Mouse (Mus musculus) adrenal gland, adult (tissue): ENCODE data around the gene Glp2r.
A peak's percentile ranks its signal among the peaks of the same experiment; 100 is the strongest.

Experiments used
- DNase-seq, 2 experiments: peaks; one replicate each; pipeline ENCODE4 v3.0.0; 2022 to 2023; ENCODE audit warnings: low spot score in 1 of 2; ENCODE audit not compliant: inconsistent age in 2 of 2

Gene Glp2r

DNA sequence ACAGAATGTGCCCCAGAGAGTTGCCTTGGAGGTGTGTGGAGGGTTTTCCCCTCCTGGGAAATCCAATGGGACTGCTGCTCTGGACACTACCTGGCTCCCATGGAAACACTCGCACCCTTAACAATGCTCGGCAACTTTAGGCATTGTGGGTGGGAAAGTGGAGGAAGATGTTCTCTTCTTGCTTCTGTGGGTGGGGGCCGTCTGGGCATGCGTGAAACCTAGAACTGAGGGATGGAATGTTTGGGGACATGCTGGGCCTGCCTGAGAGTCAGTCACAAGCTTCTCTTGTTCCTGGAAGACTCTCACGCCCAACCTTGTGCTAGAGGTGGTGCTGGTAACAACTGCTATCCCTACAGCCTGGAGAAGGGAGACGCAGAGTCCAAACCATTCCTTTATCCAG lies 106.0 kb downstream of the Glp2r start:
- no peak for DNase-seq

DNA sequence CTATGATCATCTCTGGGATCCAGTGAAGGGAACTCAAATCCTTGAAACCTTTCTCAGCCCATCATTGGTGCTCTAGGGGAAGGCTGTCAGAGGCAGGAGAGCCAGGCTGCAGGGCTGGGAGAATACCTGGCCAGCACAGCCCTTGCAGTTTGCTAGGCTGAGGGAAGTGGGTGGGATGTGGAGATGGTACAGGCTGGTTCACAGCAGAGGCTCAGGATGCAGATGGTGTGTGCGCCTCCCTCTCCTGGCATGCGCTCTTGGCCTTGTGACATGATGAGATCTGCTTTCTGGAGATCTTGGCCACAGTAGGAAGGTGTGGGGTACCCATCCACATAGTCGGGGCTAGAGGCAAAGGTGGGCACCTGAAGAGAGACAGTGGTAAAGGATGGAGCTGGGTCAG lies 106.7 kb downstream of the Glp2r start:
- no peak for DNase-seq

DNA sequence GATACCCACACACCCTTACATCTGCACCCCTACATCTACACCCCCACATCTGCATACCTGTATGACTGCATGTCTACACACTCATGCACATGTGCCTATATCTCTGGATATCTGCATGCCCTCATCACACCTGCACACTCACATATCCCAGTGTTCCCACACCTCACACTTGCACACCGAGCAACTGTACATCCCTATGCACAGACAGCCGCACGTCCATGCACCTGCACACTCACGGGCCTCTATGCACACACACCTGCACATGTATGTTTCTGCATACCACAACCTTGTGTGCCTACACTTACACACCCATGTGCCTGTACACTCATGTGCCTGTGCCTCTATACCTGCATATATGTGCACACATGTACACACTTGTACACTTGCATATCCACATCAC lies 107.5 kb downstream of the Glp2r start:
- DNase-seq, result no peak

DNA sequence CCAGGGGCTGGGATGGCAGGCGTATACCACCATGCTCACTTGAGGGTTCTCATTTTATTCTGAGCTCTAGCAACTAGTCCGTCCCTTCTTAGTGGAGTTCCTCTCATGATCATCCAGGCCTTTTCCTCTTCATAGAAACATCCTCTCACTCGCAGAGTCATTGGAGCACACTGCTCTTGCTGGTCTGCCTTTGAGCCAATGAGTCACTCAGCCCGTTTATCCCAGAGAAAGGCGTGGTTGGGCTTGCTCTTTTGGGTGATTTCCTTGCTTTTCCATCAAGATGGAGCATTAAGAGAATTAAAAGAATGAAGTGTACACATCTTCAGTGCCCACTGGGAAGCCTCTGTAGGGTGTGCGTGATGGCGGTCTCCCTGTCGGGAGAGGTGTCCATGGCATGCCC lies 109.5 kb downstream of the Glp2r start:
- DNase-seq, result no peak

DNA sequence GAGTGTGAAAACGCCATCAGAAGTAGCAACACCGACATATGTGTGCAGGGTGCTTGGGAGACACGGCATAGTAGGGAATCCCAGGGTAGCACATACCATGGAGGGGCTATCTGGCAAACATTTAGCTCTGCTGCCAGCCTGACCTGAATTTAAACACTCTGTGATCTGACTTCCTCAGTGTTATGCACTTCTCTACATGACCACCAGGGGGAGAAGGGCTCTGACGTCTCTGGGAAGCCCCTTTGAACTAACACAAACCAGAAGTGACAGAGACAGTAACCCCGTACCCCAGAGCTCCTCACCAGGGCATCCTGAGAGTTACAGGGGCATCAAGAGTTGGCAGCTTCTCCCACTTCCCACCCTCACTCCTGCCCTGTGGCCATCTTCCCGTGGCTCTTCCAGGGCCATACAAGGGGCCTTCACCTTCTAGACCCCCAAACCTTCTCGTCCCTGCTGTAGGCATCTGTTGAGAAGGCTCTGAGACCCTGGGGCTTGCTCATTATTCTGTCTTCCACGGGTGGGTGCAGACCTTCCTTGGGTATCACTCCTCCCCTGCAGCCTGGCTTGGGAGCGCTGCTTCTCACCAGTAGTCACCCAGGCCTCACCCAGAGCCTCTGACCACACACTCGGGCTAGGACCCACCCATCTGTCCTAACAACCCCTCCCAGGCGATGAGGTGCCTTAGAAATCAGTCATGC lies 113.1 kb downstream of the Glp2r start:
- peak in 1 of 2 experiments; percentile 78 for DNase-seq

DNA sequence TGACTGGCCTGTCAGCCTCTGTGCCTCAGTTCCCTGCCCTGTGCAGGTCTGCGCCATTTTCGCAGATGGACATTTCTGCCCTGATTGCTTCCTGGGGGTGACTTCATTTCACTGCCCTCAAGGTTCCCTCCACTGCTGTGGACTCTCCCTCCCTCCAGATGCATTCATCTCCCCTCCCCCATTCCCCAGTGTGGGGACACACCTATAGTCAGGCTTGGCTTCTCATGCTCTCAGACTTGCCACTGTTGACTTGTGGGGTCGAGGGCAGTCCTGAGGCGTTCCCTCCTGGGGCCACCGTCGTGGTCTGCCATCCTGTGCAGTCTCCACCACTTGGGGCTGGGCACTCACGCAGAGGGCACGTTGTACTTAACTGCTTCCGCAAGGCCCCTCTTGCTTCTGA lies 114.1 kb downstream of the Glp2r start:
- DNase-seq, result no peak

DNA sequence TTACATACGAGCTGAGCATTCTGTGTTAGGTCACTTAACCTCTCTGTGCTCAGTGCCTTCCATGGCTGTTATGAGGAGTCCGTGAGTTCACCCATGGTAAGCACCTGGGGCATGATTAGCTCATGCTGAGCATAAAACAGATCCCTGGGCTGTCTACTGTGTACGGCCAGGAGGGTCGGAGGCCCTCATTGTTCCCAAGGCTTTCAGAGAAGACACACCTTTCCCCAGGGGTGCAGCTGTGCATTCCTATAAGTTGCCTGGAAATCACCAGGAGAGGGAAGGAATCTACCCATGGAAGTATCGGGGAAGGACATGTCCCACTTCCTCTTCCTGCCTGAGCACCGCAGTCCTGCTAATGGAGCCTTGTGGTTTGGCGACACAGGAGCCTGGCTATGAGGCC lies 114.6 kb downstream of the Glp2r start:
- DNase-seq, result no peak

DNA sequence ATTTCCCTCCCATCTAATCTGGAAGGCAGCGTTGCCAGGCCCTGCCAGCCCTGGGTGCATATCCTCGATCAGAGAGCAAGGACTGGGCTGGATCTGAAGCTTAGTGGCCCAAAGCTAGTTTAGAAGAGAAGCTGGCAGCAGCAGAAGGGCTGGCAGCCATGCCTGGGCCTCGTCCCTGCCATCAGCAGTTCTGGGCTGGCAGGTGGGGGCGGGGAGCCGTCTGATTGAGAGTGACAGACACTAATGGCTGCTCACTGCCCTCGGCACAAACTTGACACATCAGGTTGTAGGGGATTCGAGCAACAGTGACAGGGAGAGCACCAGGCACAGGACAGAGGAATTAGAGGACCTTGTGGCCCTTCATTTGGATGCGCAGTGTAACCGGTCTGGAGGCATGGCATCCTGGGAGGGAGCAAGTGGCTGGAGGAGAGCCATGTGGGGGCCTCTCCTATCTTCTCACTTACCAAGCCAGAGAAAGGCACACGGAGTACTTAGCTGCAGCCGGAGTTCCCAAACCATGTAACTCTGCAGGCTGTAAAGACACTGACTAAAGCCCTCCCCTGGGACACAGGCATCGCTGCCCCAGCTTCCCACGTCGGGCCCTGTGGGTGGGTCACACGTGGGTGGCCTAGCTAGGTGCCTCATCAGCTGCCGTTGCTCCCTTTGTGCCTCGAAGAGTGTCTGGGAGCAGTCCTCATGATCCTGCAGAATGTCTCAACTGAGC lies 115.6 kb downstream of the Glp2r start:
- DNase-seq, result no peak

DNA sequence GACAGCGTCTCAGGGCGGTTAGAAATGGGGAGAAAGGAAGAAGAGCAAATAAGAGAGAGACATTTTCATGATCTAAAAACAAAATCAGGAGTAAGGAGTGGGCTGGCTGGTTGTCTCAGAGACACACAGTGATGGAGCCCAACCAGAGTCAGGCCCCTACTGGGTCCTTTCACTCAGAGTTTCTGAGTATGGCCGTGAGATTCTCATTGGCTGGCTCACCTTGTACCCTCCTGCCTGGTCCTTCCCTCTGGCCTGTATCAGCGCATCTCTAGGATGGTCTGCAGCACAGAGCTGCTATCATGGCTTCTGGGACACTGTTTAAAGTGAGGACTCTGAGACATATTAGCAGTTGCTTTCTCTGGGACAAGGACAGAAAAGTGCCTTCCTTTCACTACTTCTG lies 116.4 kb downstream of the Glp2r start:
- DNase-seq, result no peak

DNA sequence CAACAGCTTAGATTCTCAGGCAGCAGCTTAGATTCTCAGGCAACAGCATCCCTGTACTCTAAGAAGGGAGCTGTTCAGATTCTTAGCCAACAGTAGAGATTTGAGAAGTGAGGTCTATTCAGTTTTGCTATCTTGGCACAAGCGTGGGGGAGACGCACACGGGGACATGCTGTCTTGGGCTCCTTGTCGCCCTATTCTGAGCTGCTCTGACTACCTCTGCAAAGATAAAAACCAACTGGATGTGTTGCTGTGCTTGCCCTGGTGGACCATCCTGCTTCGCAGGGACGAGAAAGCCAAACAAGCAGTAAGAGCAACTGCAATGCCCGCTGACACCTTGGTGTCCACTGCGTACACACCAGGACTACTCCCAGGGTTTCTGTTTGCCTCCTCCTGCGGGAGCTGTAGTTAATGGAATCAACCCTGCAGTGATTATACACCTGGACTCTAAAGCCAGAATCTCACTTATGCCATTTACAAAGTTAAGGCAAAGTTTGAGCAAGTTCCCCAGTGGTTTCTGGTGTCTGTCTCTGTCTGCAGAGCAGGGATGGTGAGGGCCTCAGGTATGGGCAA lies 117.3 kb downstream of the Glp2r start:
- DNase-seq, result no peak

DNA sequence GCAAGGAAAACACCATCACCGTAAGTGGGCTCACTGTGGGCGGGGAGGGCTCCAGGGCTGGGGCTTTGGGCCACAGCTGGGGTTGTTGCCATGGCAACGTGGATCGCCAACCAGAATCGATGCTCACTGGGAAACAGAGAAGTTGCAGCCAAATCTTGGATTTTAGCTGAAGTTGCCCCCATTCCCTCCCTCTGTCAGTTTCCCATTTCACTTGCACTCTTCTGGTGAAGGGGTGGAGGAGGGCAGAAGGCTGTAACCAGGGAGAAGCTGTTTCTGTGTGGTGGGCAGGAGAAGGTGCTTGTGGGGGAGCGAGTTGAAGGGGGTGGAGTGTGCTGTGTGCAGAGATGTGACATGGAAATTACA lies 118.1 kb downstream of the Glp2r start:
- no peak for DNase-seq

DNA sequence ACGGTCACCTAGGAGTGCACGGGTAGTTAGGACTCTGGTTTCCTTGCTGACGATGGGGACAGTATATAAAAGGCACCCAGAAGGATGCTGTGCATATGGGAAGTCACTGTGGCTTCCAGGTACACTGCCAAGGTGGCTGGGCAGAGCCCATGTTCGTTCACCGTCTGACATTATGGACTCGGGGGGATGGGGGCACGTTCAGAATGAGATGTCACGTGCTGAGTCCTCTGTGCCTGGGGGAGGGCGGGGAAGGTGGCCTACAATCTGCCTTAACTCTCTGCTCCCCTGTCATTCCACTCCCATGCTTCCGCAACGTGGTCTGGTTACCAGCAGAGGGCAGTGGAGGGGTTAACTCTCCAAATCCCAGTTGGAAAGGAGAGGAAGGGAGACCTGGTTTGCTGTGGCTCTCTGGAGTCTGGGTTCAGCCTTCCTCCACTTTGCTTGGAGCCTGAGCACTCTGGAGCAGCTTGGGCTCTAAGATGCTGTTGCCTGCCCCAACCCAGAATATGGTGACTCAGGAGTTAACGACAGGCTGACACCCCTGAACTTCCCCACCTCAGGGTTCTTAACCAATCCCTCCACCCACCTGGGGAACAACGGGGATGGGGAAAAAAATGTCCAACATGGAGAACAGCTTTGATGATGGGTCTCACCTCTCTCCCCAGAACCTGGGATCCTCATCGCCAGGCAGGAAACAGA lies 118.6 kb downstream of the Glp2r start:
- DNase-seq, result peak in 1 of 2 experiments; percentile 60

DNA sequence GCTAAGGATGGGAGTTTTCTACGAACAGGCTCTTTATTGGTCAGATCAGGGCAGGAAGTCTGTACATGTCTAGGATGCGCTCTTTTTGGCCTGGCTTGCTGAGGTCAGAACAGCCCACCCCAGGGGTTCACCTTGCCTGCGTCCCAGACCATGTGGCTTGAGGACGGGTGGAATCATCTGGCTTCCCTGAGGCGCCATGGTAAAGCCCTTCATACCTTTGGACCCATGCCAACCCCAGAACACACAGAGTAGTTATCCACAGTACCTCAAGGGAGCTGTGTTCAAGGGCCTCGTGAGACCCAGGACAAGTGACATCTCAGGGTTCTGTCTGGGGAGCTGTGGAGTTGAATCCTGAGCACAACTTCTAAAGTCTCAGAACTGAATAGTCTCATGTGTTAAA lies 119.2 kb downstream of the Glp2r start:
- DNase-seq, result no peak

DNA sequence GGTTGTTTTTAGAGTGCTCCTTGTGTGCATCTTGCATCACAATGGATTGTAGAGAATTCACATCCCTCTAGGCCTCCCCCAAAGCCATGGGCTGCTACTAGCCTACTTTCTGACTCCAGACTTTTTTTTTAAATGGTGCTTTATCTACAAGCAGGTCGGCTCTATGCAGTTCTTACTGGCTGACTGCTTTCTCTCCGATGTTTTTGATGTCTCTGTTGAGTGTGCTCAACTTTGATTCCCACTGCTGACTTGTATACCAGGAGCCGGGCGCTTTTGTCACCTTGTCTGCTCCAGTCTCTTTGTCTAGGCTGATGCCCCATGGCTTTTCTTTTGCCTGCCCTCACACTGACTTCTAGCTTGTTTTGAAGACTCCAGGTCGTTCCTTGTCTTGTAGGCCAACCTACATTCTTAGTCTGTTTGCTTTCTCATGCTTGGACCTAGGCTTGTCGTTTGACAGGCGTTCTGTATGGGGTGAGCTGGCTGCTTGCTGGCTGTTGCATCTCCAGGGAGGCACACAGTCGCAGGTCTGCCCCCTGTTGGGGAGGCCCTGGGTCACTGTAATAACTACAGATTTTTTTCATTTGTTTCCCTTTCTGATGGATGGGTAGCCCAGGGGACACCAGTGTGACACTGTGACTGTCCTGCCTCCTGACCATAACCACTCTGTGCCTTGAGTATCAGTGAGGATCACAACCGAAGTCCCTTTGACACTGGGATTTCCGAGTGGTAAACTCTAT lies 120.8 kb downstream of the Glp2r start:
- DNase-seq, result no peak

DNA sequence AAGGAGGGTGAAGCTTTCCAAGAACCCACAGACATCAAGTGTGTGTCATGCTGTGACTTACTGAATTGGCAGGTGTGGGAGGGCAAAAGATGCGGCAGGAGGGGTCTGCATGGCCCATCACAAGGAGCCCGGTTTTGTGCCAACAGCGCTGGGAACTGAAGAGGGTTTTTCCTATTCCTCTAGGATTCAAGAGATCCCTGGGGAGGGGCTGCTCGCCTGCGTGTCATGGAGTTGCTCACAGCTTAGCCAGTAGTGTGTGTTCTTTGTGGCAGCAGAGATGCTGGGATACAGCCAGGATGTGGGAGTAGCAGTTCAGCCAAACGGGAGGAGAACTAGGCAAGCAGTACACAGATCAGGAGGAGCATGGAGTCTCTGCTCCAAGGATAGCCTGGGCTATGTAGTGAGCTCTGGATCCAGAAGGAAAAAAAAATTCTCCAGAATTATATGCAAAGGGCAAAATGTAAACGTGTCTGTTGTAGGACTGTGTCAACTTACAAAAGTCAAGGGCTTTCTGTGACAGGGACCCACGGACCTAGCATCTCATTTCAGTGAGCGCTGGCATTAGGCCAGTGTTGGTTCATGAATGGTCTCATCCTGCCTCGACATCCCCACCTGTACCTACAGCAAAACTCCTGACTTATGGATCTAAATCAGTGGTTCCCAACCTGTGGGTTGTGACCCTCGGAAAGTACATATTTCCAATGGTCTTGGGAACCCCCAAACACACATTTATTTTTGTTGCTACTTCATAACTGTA lies 122.1 kb downstream of the Glp2r start:
- DNase-seq, result no peak

DNA sequence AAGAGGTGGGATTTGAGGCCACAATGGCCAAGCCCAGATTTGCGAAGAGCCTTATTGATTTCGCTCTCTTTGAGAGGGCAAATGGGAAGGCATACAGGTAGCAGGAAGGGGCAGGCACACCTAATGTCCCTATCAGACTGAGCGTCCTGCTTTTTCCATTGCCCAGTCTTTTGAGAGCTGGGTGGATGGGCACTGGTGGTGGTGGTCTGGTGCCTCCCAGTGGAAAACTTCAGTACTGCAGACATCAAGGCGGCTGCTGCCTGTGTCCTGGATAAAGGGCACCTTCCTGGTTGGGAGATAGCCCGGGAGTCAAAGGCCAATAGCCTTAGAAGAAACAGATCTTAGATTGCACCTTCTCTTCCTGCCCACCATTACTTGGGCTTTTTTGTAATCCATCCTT lies 123.2 kb downstream of the Glp2r start:
- peak; percentile 87 to 96 for DNase-seq

DNA sequence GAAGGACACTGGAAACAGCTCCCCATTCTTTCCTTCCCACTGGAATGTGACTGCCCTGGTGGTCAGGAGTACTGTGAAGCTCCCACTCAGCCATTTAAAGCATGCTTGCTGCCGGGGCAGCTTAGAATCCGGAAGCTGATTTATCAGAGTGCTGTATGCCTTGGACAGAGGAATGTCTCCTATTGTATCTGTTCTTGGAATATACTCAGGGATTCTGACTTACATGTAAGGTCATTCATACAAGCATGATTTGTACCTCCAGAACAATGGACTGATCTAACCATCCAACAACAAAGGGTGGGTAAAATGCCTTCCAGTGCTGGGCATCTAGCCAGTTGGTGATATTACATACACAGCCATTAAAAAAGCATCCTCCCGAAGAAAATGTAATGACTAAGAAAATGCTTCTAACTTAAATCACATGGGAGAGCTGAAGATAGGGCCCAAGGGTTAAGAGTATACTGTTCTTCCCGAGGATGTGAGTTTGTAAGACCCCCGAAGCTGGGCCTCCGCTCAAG lies 126.3 kb downstream of the Glp2r start:
- DNase-seq, result no peak

DNA sequence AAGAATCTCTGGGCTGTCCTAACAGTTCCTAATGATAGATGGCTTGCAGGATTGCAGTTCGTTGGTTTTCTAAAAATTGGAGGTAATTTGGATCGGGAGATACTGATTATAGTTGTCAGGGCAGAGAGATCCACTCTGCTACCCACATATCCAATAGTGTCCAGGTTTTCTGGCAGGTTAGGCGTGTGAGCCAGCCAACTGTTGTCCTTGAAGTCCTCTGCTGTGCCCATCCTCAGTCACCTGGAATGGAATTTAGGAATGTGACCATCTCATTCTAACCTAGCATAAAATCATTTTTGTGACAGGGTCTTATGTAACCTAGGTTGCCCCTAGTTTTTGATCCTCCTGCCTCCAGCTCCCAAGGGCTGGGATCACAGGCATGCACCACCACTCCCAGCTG lies 127.5 kb downstream of the Glp2r start:
- peak in 1 of 2 experiments; percentile 46 for DNase-seq

DNA sequence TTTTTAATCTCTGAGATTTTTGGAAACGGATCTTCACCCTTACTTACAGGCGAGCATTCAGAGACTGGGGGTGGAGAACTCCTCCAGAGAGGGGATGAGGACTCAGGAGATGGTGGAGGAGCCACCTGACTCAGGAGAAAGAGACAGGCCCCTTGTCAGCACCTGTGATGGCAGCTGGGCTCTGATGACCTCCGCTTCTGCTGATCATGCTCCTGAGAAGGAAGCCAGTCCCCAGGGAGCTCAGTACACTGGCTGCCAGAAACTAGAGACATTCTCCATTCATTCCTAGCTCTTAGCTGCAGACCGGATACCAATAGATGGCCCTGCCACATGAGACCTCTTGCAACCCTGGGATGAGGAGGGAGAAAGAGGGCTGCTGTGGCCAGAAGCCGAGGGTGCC lies 128.1 kb downstream of the Glp2r start:
- DNase-seq, result no peak

DNA sequence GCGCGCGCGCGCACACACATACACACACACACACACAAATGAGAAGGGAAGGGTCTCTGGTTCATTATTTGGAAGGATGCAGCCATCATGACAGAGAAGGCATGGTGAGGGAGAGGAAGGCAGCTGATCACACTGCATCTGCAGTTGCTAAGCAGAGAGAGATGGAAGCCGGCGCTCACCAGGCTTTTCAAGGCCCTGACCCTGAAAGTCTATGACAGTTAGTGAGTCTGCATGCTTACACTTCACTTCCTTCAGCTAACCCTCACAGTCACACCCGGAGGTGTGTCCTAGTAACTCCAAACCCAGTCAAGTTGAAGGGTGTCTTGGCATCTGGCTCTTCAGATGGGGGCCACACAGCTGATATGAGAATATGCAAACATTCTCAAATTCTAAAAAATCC lies 128.5 kb downstream of the Glp2r start:
- DNase-seq, result peak; percentile 73 to 85
